Mouse (Mus musculus) forebrain, embryonic 14.5 days (tissue): ENCODE data around the gene Ncor2. TPM values are rescaled to one million over a fixed set of nuclear protein-coding genes. Genes with fewer than 3 reads are reported as not detected.
A peak's percentile ranks its signal among the peaks of the same experiment; 100 is the strongest.

Experiments used
- ATAC-seq: fragments of 200-750 bp; cut with Nextera tagmentation; 2 replicates; pipeline ENCODE4 v1.8.0; 2017; ENCODE audit warnings: mild to moderate bottlenecking, moderate library complexity
- DNase-seq: peaks from one replicate; pipeline ENCODE4 v3.0.0-alpha.2; 2015; ENCODE audit warnings: low spot score
- H3K27ac ChIP-seq: fragments of 300-500 bp; sonication (generic); 2 replicates; pipeline ENCODE4 v1.5.1; 2014; ENCODE audit warnings: low read depth, mild to moderate bottlenecking, control low read depth, low read length, moderate library complexity
- H3K27me3 ChIP-seq: fragments of 300-500 bp; sonication (generic); replicated peaks from 2 replicates; pipeline ENCODE4 v1.6.1; 2014; ENCODE audit warnings: low read length, control low read depth, mixed read lengths; ENCODE audit not compliant: control insufficient read depth, insufficient read depth
- H3K36me3 ChIP-seq: fragments of 300-500 bp; sonication (generic); 2 replicates; pipeline ENCODE4 v1.6.1; 2014; ENCODE audit warnings: low read length, control low read depth; ENCODE audit not compliant: control insufficient read depth, insufficient read depth
- H3K4me1 ChIP-seq: fragments of 300-500 bp; sonication (generic); 2 replicates; pipeline ENCODE4 v1.6.1; 2014; ENCODE audit warnings: antibody characterized with exemption, low read length, control low read depth; ENCODE audit not compliant: control insufficient read depth, insufficient read depth
- H3K4me2 ChIP-seq: fragments of 300-500 bp; sonication (generic); 2 replicates; pipeline ENCODE4 v1.6.1; 2014; ENCODE audit warnings: mild to moderate bottlenecking, control low read depth, low read length
- H3K4me3 ChIP-seq: fragments of 300-500 bp; sonication (generic); 2 replicates; pipeline ENCODE4 v1.5.1; 2014; ENCODE audit warnings: low read depth, low read length, control low read depth
- H3K9ac ChIP-seq: fragments of 300-500 bp; sonication (generic); 2 replicates; pipeline ENCODE4 v1.6.1; 2014; ENCODE audit warnings: mild to moderate bottlenecking, low read length, control low read depth, moderate library complexity
- H3K9me3 ChIP-seq: fragments of 300-500 bp; sonication (generic); replicated peaks from 2 replicates; pipeline ENCODE4 v1.6.1; 2016; ENCODE audit warnings: low read length, control low read depth, mixed read lengths; ENCODE audit not compliant: control insufficient read depth
- WGBS: fragments of 180-500 bp; shearing (Covaris S2); extraction: QIAGEN DNeasy Blood & Tissue Kit; methylation state at CpG from one replicate; pipeline ENCODE4 v1.1.7; 2014; 5-methylcytosine and 5-hydroxymethylcytosine counted together
- polyA plus RNA-seq: library from polyadenylated mRNA; unstranded; fragments of >200 nt; fragmentation: Nextera tagmentation; extraction: Ambion mirVana; gene quantifications from 2 replicates; pipeline ENCODE4 v1.2.1, GENCODE M21; 2014

Gene Ncor2
- polyA plus RNA-seq, 1 experiment from 2014 or later: 15.1 TPM

DNA sequence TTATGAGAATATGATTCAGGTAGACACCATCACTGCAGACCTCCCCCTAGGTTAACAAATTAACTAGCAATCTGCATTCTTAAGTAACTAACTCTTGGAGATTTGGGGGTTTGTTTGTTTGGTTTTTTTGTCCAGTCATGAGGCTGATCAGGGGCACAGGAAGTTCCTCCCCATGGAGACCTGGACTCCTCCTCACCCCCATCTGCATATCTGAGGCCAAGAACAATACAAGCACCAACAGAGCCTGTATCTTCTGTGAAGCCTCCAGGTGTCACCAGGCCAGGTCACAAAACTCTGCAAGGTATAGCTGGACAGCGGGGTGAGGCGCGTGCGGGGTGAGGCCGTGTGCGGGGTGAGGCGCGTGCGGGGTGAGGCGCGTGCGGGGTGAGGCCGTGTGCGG is 13.0 kb downstream of the Ncor2 start:
- no peak overlapping the region for H3K9ac ChIP-seq
- no peaks in the 10 kb centered on the region for H3K27me3 ChIP-seq
- H3K27ac ChIP-seq: no peak overlapping the region; the same call in 1 of the 2 replicates
- H3K4me3 ChIP-seq: no peak overlapping the region
- H3K36me3 ChIP-seq: 0 out of 2 replicates have a peak, but pooled peaks cover 2% of the 10 kb centered on the region
- DNase-seq: no peak
- ATAC-seq: no peak
- no peaks in the 10 kb centered on the region for H3K9me3 ChIP-seq
- H3K4me2 ChIP-seq: no peak overlapping the region
- 89% methylated on average over 14 of the region's 14 CpGs for WGBS
- H3K4me1 ChIP-seq: peaks cover 55% of the 10 kb centered on the region

DNA sequence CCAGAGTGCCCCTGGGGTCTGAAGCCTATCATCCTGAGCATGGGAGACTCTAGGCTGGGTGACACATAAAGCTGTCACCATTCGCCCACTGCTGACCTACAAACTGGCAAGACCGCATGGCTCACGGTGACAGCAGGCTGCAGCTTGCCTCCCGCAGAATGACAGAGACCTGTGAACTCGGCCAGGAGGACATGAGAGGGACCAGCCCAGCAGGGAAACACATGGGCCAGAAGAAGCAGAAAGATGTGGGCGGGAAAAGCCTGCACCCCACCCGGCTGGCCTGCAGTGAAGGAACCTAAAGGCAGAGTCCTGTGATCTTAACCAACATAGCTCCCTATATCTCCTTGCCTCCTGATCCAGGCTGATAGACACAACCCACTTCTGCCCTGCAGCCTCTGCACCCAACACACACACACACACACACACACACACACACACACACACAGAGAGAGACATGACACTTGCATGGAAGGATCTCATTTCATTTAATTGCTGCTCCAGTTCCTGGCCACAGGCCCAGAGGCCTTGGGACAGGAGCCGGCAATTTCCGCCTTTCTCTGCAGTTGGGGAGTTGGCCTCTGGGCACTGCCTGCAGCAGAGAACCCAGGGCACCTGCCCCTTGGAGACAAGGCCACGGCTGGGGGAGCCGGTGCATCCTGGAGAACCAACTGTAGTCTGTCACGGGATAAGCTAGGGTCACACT is 14.4 kb downstream of the Ncor2 start:
- Histone ChIP-seq H3K4me1 (peaks cover 55% of the 10 kb centered on the region), H3K4me2 (no peak overlapping the region), H3K9me3 (no peaks in the 10 kb centered on the region), H3K27ac (peak overlapping the region; percentile 72), H3K27me3 (no peaks in the 10 kb centered on the region), H3K4me3 (no peak overlapping the region), H3K9ac (peak overlapping the region; percentile 33; the same call in 1 of the 2 replicates), H3K36me3 (0 out of 2 replicates have a peak, but pooled peaks cover 2% of the 10 kb centered on the region)
- DNase-seq (peak; percentile 88), ATAC-seq (peak; percentile 49)
- 29% methylated on average over 12 of the region's 12 CpGs for WGBS

DNA sequence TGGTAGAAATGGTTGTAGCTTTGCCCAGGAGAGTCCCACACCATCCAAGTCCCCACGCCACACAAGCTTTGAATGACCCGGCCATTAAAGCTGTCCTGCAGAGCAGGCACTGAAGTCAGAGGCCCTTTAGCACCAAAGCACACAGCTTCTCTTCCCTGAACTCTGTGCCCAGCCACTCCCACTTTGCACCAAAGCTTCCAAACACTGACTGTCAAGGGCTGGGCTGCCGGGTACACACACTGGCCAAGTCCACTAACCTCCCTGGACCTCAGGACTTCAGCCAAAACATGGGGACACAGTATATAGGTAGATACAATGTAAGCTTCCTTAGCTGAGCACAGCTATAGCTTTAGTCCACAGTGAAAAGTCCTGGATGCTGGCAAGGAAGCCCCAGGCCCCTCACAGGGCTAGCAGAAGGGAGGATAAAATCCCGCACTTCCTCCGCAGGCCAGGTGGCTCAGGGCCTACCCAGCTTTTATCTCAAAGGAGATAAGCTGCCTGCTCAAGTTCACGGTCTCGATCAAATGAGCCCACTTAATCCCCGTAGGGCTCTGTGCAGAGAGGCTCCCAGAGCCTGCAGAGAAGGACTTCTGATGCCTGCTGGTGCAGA is 15.5 kb downstream of the Ncor2 start:
- WGBS: 26% methylated on average over 8 of the region's 8 CpGs
- no peak overlapping the region for H3K4me3 ChIP-seq
- peak overlapping the region; percentile 2; the same call in 1 of the 2 replicates for H3K9ac ChIP-seq
- H3K36me3 ChIP-seq: no peaks in the 10 kb centered on the region
- H3K4me2 ChIP-seq: no peak overlapping the region
- peak overlapping the region; percentile 10; the same call in 1 of the 2 replicates for H3K27ac ChIP-seq
- no peaks in the 10 kb centered on the region for H3K9me3 ChIP-seq
- ATAC-seq (no peak), DNase-seq (no peak)
- H3K4me1 ChIP-seq: peaks cover 59% of the 10 kb centered on the region
- no peaks in the 10 kb centered on the region for H3K27me3 ChIP-seq

DNA sequence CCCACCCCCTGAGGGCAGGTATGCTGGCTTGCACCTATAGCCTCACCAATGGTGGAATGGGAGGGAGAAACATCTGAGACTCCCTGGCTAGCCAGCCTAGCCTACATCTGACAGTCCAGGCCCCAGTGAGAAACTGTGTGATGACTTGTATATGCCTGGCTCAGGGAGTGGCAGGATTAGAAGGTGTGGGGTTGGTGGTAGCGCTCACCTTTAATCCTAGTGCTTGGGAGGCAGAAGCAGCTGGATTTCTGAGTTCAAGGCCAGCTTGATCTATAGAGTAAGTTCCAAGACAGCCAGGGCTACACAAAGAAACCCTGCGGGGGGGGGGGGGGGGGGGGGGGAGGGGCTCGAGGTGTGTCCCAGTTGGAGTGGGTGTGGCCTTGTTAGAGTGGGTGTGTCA is 16.6 kb downstream of the Ncor2 start:
- DNase-seq: no peak
- no peak for ATAC-seq
- WGBS: 46% methylated on average over 2 of the region's 3 CpGs
- H3K4me2 ChIP-seq: no peak overlapping the region
- H3K27ac ChIP-seq: no peak overlapping the region
- peaks cover 70% of the 10 kb centered on the region for H3K4me1 ChIP-seq
- H3K9me3 ChIP-seq: no peaks in the 10 kb centered on the region
- H3K4me3 ChIP-seq: no peak overlapping the region
- H3K36me3 ChIP-seq: no peaks in the 10 kb centered on the region
- H3K9ac ChIP-seq: no peak overlapping the region
- no peaks in the 10 kb centered on the region for H3K27me3 ChIP-seq

DNA sequence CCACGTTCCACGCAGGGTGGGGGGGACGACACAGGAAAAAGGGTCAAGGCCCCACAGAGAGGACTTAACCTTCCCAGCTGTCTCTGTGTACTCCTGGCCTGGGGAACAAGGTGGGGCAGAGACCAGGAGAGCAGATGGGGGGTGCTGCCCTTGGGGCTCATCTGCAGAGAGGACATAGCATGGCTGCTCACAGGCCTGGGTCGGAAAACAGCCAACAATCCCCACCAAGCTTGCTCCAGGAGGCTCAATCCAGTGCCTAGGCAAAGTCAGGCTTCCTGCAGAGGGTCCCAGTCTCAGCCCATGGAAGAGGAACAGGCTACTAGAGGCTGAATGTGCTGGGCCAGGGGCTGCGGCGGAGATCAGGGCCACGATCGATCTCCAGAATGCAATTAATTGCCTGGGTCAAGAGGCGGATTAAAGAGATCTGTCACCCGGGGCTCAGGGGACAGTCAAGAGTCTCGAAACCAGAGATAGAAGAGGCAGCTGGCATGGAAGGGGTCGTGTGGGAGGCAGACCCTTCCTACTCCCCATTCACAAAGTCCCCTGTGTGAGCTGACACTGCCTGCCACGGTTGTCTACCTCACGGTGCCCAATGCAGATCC is 19.1 kb downstream of the Ncor2 start:
- DNase-seq (peak; percentile 32), ATAC-seq (peak; percentile 0; the same call in 1 of the 2 replicates)
- no peaks in the 10 kb centered on the region for H3K9me3 ChIP-seq

DNA sequence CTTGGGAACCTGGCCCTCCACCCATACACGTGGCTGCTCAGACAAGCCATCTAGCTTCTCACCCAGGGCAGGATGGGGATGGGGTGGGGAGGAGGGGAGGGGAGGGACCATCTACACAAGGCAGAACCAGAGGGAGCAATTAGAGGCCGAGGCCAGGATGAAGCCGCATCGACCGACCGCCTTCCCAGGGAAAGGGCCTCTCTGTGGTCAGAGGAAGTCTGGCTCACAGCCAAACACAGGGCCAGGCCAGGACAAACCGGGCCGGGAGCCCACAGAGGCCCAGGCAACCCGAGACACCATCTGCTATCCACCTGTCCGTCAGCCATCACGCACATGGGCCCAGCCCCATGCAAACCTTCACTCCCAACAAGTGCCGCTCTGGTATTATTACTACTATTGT is 19.7 kb downstream of the Ncor2 start:
- Histone ChIP-seq H3K27ac (peak overlapping the region; percentile 97), H3K9ac (peak overlapping the region; percentile 48; the same call in 1 of the 2 replicates), H3K4me1 (peaks cover 86% of the 10 kb centered on the region), H3K27me3 (no peaks in the 10 kb centered on the region), H3K4me3 (no peak overlapping the region), H3K9me3 (no peaks in the 10 kb centered on the region), H3K36me3 (no peaks in the 10 kb centered on the region), H3K4me2 (peak overlapping the region; percentile 38)
- ATAC-seq (peak; percentile 68), DNase-seq (peak; percentile 90)
- under 1% methylated on average over 12 of the region's 12 CpGs for WGBS

More for the DNA sequence above, 19.1 kb downstream of the Ncor2 start:
- peak overlapping the region; percentile 38 for H3K4me2 ChIP-seq
- no peaks in the 10 kb centered on the region for H3K36me3 ChIP-seq
- 30% methylated on average over 14 of the region's 14 CpGs for WGBS
- H3K4me1 ChIP-seq: peaks cover 86% of the 10 kb centered on the region
- peak overlapping the region; percentile 97 for H3K27ac ChIP-seq
- peak overlapping the region; percentile 38 for H3K9ac ChIP-seq
- H3K27me3 ChIP-seq: no peaks in the 10 kb centered on the region
- no peak overlapping the region for H3K4me3 ChIP-seq

DNA sequence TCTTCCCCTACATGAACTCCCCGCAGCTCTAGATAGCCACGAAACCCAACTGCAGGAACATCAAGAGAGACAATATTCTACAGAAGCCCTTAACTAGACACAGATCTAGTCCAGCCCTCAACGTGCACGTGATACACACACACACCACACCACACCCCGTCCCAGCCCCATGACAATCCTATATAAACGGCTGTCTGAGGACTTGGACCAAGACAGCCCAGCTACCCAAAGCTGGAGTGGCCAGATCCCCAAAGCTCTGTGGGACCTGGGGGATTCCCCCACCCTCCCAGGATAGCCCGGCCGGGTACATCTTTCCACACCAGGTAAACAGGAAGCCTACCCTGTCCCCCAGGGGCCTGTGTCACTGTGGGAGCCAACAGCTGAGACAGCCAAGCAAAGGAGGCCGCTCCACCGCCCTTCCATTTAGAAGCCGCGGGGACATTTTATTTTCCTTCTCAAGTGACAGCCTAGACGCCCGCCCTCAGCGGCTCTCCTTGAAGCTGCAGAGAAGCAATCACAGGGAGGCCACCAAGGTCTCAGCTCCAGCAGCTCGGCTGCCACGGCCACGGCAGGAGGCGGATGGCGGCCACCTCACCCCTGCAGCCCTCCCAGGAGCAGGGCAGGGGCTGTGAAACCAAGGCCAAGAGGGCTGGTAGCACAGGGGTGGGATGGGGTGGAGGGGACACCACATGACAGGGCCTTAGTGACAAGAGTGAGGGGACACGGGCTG is 20.6 kb downstream of the Ncor2 start:
- 20% methylated on average over 21 of the region's 21 CpGs for WGBS
- peak overlapping the region; percentile 48 for H3K9ac ChIP-seq
- peak overlapping the region; percentile 38 for H3K4me2 ChIP-seq
- peaks cover 86% of the 10 kb centered on the region for H3K4me1 ChIP-seq
- DNase-seq (no peak), ATAC-seq (0 out of 2 replicates have a peak, but pooled peaks have one; percentile 9)
- H3K9me3 ChIP-seq: no peaks in the 10 kb centered on the region
- H3K36me3 ChIP-seq: no peaks in the 10 kb centered on the region
- peak overlapping the region; percentile 97 for H3K27ac ChIP-seq
- no peak overlapping the region for H3K4me3 ChIP-seq
- H3K27me3 ChIP-seq: no peaks in the 10 kb centered on the region

DNA sequence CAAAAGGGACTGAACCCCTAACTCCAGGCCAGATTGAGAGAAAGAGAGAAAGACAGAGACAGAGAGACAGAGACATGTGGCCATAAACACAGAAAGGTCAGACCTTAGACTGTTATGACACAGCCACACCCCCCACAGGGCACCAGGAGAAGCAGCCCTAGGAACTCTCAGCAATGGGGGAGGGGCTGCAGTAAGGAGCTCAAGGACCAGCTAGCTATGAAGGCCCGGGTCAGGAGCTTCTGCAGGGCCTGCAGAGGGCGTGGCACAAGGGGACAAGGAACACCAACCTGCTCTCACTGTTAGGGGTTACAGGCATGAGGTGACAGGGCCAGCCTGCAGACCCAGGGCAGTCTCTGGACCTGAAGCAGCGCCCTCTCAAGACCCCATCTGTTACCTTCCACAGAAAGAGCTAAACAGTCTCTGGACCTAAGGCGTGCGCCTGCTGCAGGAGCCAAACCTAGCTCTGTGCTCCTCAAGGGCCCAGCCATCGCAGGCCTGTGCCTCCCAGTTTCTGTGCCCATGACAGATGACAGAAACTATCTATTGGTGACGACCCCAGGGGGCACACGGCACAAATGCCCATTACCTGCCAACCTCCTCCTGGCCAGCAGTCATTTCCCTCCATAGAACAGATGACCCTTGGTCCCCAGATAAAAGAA is 21.5 kb downstream of the Ncor2 start:
- Histone ChIP-seq H3K4me2 (no peak overlapping the region), H3K9ac (peak overlapping the region; percentile 48; the same call in 1 of the 2 replicates)

More for the DNA sequence above, 21.5 kb downstream of the Ncor2 start:
- Histone ChIP-seq H3K9me3 (no peaks in the 10 kb centered on the region), H3K27me3 (no peaks in the 10 kb centered on the region), H3K36me3 (no peaks in the 10 kb centered on the region), H3K4me3 (no peak overlapping the region), H3K4me1 (peaks cover 89% of the 10 kb centered on the region), H3K27ac (peak overlapping the region; percentile 97)
- ATAC-seq: no peak
- 54% methylated on average over 8 of the region's 8 CpGs for WGBS
- DNase-seq: no peak
